Mouse (Mus musculus) spleen, postnatal 36 days (tissue): ENCODE results near the gene Cldn12.

Experiments
- DNase-seq, 2 experiments: peaks; one replicate each; pipeline ENCODE4 v3.0.0; 2022; ENCODE audit warnings: low spot score in 2 of 2, mixed read lengths in 1 of 2

Cldn12 gene

GRCm38 (mm10) chr5:5514196-5515076 lies at the start of gene Cldn12:
Cldn12 (minus strand) TSS chr5:5514958.
- DNase-seq: peak; percentile 49 to 67

- no peak for DNase-seq
These were observed 47.7 kb upstream of the Cldn12 start for GRCm38 (mm10) chr5:5562435-5562834.

DNA sequence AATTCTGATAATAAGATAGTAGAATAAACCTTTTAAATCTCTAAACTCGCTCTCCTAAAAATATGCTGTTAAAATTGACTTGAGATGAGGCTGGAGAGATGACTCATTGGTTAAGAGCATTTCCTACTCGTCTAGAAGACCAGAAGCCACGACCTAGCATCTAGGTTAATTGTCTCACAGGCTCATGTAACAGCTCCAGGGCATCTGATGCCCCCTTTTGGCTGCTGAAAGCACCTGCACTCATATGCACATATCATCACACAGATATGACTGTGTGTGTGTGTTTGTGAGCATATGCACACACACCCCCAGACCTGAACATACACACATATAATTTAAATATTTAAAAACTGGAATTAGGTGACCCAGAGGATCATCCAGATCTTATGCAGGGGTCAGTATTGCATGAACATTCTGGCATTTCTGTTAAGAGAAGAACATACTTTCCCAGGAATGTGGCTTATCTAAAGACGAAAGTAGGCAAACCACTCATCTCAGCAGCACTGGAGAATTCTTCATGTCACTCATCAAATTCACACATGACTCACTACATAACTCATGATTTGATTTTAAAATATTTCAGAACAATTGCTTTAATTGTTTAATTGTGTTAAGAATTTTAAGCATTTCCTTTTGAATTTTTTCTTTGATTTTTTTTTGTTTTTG lies 46.4 kb upstream of the Cldn12 start:
- DNase-seq: no peak

- no peak for DNase-seq
These were observed 45.0 kb upstream of the Cldn12 start for GRCm38 (mm10) chr5:5559798-5560197.

GRCm38 (mm10) chr5:5559079-5559740 lies 44.5 kb upstream of the Cldn12 start, which contains the start of gene Gtpbp10:
Gtpbp10 (minus strand) TSS chr5:5559538.
- peak; percentile 81 to 85 for DNase-seq

- DNase-seq: no peak
These were observed 36.4 kb upstream of the Cldn12 start for GRCm38 (mm10) chr5:5551110-5551509.

GRCm38 (mm10) chr5:5540385-5540784 lies 25.6 kb upstream of the Cldn12 start:
- DNase-seq: no peak

GRCm38 (mm10) chr5:5539771-5540170 lies 25.0 kb upstream of the Cldn12 start:
- DNase-seq: no peak

GRCm38 (mm10) chr5:5536131-5536530 lies 21.4 kb upstream of the Cldn12 start:
- no peak for DNase-seq

- DNase-seq: no peak
These were observed 19.1 kb upstream of the Cldn12 start for GRCm38 (mm10) chr5:5533656-5534420.

- no peak for DNase-seq
These were observed 653 bp upstream of the Cldn12 start for GRCm38 (mm10) chr5:5515411-5515810.

- no peak for DNase-seq
These were observed 3.4 kb downstream of the Cldn12 start for GRCm38 (mm10) chr5:5511401-5511800.

- no peak for DNase-seq
These were observed 3.8 kb downstream of the Cldn12 start for GRCm38 (mm10) chr5:5510989-5511388.

DNA sequence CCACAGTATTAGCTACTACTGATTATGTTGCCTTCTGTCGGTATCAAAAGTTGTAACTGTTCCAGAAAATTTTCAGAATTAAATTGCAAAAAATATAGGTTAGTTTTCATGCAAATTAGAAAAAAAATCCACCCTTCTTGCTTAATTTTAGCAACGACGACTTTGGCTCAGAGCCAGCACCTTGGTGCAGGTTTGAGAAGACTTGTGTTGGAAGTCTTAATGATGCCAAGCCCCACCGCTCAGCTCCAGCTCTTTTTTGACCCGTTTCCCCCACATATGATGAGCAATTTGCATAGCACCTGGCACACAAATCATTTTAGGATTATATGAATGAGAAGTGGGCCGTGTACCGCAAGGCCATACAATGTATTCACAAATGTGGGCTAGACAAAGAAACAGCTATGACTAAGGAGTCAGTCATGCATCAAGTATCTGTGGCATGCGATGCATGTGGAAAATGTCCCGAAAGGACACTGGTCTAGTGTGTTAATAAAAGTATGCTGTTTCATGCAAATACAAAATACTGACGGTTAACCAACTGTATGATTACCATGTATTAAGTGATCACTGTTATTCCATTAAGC lies 4.4 kb downstream of the Cldn12 start:
- DNase-seq: no peak

DNA sequence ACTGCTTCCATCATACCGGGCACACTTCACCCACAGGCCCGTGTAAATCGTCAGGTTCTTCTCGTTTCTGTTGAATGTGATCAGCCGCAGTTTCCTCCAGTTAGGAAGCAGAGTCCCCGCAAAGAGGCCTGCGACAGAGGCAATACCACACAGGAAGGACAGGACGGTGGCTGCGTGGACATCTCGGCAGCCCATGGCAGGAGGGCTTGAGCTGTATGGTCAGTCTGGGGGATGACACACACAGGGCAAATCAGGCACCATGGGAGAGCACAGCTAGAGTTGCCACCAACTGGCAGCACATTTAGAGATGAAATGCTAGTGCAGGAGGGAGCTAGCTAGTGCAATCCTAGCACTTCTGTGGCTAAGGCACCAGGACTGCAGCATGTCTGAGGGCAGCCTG lies 6.5 kb downstream of the Cldn12 start:
- no peak for DNase-seq

GRCm38 (mm10) chr5:5507701-5508225 lies 7.0 kb downstream of the Cldn12 start:
- no peak for DNase-seq

GRCm38 (mm10) chr5:5504456-5504855 lies 10.3 kb downstream of the Cldn12 start:
- DNase-seq: no peak

DNA sequence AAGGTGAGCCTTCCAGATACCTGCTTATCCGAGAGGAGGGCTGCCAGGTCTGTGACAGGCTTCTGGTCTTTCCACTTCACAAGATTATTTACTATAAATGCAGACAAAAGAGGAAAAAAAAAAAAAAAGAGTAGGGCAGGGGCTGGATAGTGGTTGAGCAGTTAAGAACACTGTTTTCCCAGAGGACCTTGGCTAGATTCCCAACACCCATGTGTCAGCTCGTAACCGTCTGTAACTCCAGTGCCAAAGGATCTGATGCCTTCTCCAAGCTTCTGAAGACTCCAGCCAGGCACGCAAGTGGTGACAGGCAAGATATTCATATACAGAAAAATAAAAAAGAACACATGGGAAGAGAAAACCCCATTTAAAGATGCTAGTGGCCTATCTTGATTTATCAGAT lies 11.4 kb downstream of the Cldn12 start:
- DNase-seq: no peak

- DNase-seq: no peak
These were observed 13.2 kb downstream of the Cldn12 start for GRCm38 (mm10) chr5:5501583-5501982.

GRCm38 (mm10) chr5:5496393-5496792 lies 18.4 kb downstream of the Cldn12 start:
- no peak for DNase-seq

GRCm38 (mm10) chr5:5495042-5495441 lies 19.7 kb downstream of the Cldn12 start:
- no peak for DNase-seq
